Mouse (Mus musculus) heart, embryonic 15.5 days (tissue): ENCODE measurements around the gene Gpi1. TPM values are rescaled to one million over a fixed set of nuclear protein-coding genes. Genes with fewer than 3 reads are reported as not detected.

Experiments
- ATAC-seq: fragments of 200-750 bp; cut with Nextera tagmentation; replicated peaks from 2 replicates; pipeline ENCODE4 v1.8.0; 2017; ENCODE audit warnings: low read depth, moderate TSS enrichment; ENCODE audit not compliant: insufficient number of reproducible peaks, insufficient read depth, low FRiP score
- H3K27ac ChIP-seq: fragments of 300-500 bp; sonication (generic); 2 replicates; pipeline ENCODE4 v1.5.1; 2015; ENCODE audit warnings: mild to moderate bottlenecking, inconsistent platforms
- H3K27me3 ChIP-seq: fragments of 300-500 bp; sonication (generic); 2 replicates; pipeline ENCODE4 v1.6.1; 2015; ENCODE audit warnings: inconsistent platforms
- H3K36me3 ChIP-seq: fragments of 300-500 bp; sonication (generic); 2 replicates; pipeline ENCODE4 v1.6.1; 2015; ENCODE audit warnings: mild to moderate bottlenecking, inconsistent platforms
- H3K4me1 ChIP-seq: fragments of 300-500 bp; sonication (generic); replicated peaks from 2 replicates; pipeline ENCODE4 v1.6.1; 2015; ENCODE audit warnings: inconsistent platforms
- H3K4me2 ChIP-seq: fragments of 300-500 bp; sonication (generic); 2 replicates; pipeline ENCODE4 v1.6.1; 2015; ENCODE audit warnings: inconsistent platforms, mild to moderate bottlenecking, moderate library complexity
- H3K4me3 ChIP-seq: fragments of 300-500 bp; sonication (generic); 2 replicates; pipeline ENCODE4 v1.5.1; 2015; ENCODE audit warnings: mild to moderate bottlenecking, inconsistent platforms
- H3K9ac ChIP-seq: fragments of 300-500 bp; sonication (generic); 2 replicates; pipeline ENCODE4 v1.6.1; 2015; ENCODE audit warnings: mild to moderate bottlenecking, inconsistent platforms
- H3K9me3 ChIP-seq: fragments of 300-500 bp; sonication (generic); replicated peaks from 2 replicates; pipeline ENCODE4 v1.6.1; 2016; ENCODE audit warnings: inconsistent platforms
- WGBS: fragments of 180-500 bp; shearing (Covaris S2); methylation state at CpG from one replicate; pipeline ENCODE4 v1.1.7; 2015; ENCODE audit warnings: mixed read lengths; 5-methylcytosine and 5-hydroxymethylcytosine counted together
- polyA plus RNA-seq: library from polyadenylated mRNA; unstranded; fragments of >200 nt; fragmentation: Nextera tagmentation; extraction: Ambion mirVana; gene quantifications from 2 replicates; pipeline ENCODE4 v1.2.1, GENCODE M21; 2015

Gpi1 gene
- polyA plus RNA-seq, 1 experiment from 2014 or later, result 727 TPM

GRCm38 (mm10) chr7:34252030-34252429 lies 21.9 kb upstream of the Gpi1 start:
- Histone ChIP-seq H3K4me3 (no peak overlapping the region), H3K27ac (no peak overlapping the region), H3K4me2 (no peak overlapping the region), H3K27me3 (no peaks in the 10 kb centered on the region), H3K9ac (no peak overlapping the region), H3K4me1 (no peaks in the 10 kb centered on the region), H3K9me3 (no peaks in the 10 kb centered on the region), H3K36me3 (peaks cover 54% of the 10 kb centered on the region)
- 71% methylated on average over 2 of the region's 2 CpGs for WGBS
- no peak for ATAC-seq

GRCm38 (mm10) chr7:34250738-34251137 lies 20.6 kb upstream of the Gpi1 start, which contains the start of gene Gm6096:
Gm6096 (plus strand) TSS chr7:34251038.
- WGBS, result 94% methylated on average over 7 of the region's 7 CpGs
- no peaks in the 10 kb centered on the region for H3K4me1 ChIP-seq
- H3K27ac ChIP-seq, result no peak within 1 kb of the TSS
- no peaks in the 10 kb centered on the region for H3K9me3 ChIP-seq
- no peaks in the 10 kb centered on the region for H3K27me3 ChIP-seq
- H3K4me3 ChIP-seq, result no peak within 1 kb of the TSS
- H3K4me2 ChIP-seq, result no peak within 1 kb of the TSS
- ATAC-seq, result no peak
- H3K9ac ChIP-seq, result no peak within 1 kb of the TSS
- peaks cover 54% of the 10 kb centered on the region for H3K36me3 ChIP-seq

GRCm38 (mm10) chr7:34246870-34247499 lies 16.8 kb upstream of the Gpi1 start:
- H3K27me3 ChIP-seq, result no peaks in the 10 kb centered on the region
- H3K4me3 ChIP-seq, result no peak overlapping the region
- H3K9ac ChIP-seq, result no peak overlapping the region
- WGBS, result 79% methylated on average over 3 of the region's 3 CpGs
- H3K9me3 ChIP-seq, result no peaks in the 10 kb centered on the region
- peaks cover 64% of the 10 kb centered on the region for H3K36me3 ChIP-seq
- H3K4me2 ChIP-seq, result no peak overlapping the region
- no peaks in the 10 kb centered on the region for H3K4me1 ChIP-seq
- H3K27ac ChIP-seq, result no peak overlapping the region
- ATAC-seq, result no peak

DNA sequence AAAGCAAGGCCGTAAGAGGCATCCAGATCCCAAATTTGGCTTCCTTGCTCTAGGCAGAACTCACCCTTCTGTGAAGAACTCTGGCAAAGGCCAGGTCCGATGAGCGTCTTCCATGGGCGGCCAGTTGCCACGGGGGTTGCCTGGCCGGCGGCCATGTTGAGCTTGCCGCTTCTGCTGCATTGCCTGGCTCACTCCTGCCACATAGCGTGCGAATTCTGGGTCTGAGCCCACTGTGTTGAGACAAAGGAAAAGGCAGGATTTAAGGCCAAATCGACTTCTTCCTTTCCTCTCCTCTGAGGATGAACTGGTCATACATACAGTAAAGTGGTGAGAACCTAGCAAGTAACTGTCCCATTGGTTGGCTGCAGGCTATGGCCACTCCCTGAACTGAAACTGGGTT lies 12.0 kb upstream of the Gpi1 start:
- Histone ChIP-seq H3K4me3 (no peak overlapping the region), H3K27me3 (no peaks in the 10 kb centered on the region), H3K4me2 (no peak overlapping the region), H3K4me1 (no peaks in the 10 kb centered on the region), H3K36me3 (peaks cover 83% of the 10 kb centered on the region), H3K27ac (no peak overlapping the region), H3K9ac (no peak overlapping the region), H3K9me3 (no peaks in the 10 kb centered on the region)
- ATAC-seq, result no peak
- 94% methylated on average over 11 of the region's 11 CpGs for WGBS

GRCm38 (mm10) chr7:34238086-34238485 lies 8.0 kb upstream of the Gpi1 start:
- 93% methylated on average over 5 of the region's 5 CpGs for WGBS
- ATAC-seq, result no peak
- Histone ChIP-seq H3K27ac (no peak overlapping the region), H3K4me2 (no peak overlapping the region), H3K27me3 (no peaks in the 10 kb centered on the region), H3K36me3 (peaks cover 60% of the 10 kb centered on the region), H3K4me1 (peaks cover 15% of the 10 kb centered on the region), H3K9me3 (no peaks in the 10 kb centered on the region), H3K4me3 (no peak overlapping the region), H3K9ac (no peak overlapping the region)

DNA sequence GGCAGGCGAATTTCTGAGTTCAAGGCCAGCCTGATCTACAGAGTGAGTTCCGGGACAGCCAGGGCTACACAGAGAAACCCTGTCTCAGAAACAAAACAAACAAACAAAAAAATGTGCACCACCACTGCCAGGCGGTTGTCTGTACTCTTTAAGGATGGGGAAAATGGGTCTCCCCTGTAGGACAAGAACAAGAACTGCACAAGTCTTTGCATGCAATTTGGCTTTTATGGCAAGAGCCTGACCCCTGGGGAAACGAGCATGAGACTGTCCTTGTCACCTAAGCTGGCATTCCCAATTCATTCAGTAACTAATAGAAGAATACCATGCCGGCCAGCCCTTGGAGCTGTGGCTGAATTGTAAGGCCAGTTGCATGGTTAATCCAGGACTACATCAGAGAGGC lies 5.5 kb upstream of the Gpi1 start:
- Histone ChIP-seq H3K27ac (no peak overlapping the region), H3K4me1 (peaks cover 24% of the 10 kb centered on the region), H3K9me3 (no peaks in the 10 kb centered on the region), H3K4me2 (no peak overlapping the region), H3K36me3 (peaks cover 39% of the 10 kb centered on the region), H3K27me3 (no peaks in the 10 kb centered on the region), H3K4me3 (no peak overlapping the region), H3K9ac (no peak overlapping the region)
- 85% methylated on average over 5 of the region's 5 CpGs for WGBS
- ATAC-seq, result no peak

DNA sequence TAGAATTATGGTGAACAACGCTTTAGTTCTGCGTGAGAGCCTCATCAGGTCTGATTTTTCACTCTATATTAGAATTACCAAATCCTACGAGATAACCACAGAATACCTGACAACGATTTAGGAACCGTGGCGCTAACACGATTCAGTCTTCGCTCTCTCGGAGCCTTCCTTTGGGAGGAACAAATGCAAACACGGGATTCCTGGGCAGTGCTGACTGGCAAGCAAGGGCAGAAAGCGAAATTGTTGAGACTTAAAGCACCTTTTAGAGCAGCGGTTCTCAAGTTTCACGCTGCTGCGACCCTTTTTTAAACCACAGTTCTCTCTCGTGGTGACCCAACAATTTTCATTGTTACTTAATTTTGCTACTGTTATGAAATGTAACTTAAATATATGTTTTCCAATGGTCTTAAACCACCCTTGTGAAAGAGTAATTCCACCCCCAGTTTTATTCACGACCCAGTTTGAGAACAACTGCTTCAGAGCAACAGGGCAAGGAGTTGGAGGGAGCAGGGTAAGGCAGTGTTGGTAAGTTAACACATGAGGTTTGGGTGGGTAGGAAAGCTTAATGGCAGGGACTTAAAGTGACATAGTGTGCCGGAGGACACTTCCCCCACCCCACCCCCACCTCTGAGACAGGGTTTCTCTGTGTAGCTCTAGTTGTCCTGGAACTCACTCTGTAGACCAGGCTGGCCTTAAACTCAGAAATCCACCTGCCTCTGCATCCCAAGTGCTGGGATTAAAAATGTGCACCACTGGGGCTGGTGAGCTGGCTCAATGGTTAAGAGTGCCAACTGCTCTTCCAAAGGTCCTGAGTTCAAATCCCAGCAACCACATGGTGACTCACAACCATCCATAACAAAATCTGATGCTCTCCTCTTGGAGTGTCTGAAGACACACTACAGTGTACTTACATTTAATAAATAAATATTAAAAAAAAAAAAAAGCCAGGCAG lies 4.8 kb upstream of the Gpi1 start:
- Histone ChIP-seq H3K27me3 (no peaks in the 10 kb centered on the region), H3K4me2 (peak overlapping the region; percentile 63), H3K4me3 (peak overlapping the region; percentile 52), H3K27ac (peak overlapping the region; percentile 97), H3K9me3 (no peaks in the 10 kb centered on the region), H3K4me1 (peaks cover 26% of the 10 kb centered on the region), H3K9ac (peak overlapping the region; percentile 51), H3K36me3 (peaks cover 33% of the 10 kb centered on the region)
- ATAC-seq, result no peak
- WGBS, result 2% methylated on average over 17 of the region's 17 CpGs

GRCm38 (mm10) chr7:34233909-34234609 lies 3.9 kb upstream of the Gpi1 start:
- H3K27me3 ChIP-seq, result no peaks in the 10 kb centered on the region
- no peaks in the 10 kb centered on the region for H3K9me3 ChIP-seq
- peaks cover 29% of the 10 kb centered on the region for H3K4me1 ChIP-seq
- WGBS, result under 1% methylated on average over 46 of the region's 46 CpGs
- ATAC-seq, result peak; percentile 90
- peak overlapping the region; percentile 52 for H3K4me3 ChIP-seq
- peaks cover 25% of the 10 kb centered on the region for H3K36me3 ChIP-seq
- H3K9ac ChIP-seq, result peak overlapping the region; percentile 59
- peak overlapping the region; percentile 97 for H3K27ac ChIP-seq
- H3K4me2 ChIP-seq, result peak overlapping the region; percentile 63

DNA sequence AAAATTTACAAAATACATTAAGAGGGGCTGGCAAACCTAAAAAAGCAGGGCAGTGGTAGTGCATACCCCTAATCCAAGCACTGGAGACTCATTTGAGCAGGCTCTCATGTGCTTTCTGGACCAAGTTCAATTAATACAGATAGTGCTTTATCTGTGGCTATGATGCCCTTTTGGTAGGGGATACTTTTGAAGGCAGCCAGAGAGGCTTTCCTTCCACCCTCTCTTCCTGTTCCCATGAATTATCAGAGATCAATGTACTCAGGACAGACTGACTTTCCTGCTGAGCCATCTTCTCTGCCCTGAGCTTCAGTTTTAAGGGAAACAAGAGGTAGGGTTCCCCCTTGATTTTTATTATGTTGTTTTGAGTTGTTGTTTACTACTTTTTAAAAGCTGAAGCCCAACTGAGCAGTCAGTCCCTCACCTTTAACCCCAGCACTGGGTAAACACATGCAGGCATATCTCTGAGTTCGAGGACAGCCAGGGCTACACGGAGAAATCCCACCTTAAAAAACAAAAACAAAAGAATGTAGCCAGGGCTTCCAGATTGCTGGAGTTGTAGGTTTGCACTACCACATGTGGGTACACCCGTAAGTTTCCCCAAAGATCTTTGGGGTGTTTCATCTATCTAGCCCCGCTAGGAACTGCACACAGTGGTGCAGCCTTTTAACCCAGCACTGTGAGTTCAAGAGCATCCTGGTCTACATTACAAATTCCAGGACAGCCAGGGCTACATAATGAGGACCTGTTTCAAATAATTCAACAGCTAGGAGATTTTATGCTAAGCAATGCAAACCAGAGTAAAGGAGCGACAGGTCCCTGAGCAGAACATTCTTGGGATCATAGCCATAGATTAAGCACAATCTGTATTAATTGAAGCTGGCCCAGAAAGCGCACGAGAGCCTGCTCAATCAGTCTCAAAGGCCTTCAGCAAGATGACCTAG lies 2.9 kb upstream of the Gpi1 start:
- Histone ChIP-seq H3K4me3 (peak overlapping the region; percentile 52), H3K9me3 (no peaks in the 10 kb centered on the region), H3K9ac (peak overlapping the region; percentile 59), H3K4me1 (peaks cover 38% of the 10 kb centered on the region), H3K27ac (peak overlapping the region; percentile 97), H3K4me2 (peak overlapping the region; percentile 63), H3K27me3 (no peaks in the 10 kb centered on the region), H3K36me3 (peaks cover 16% of the 10 kb centered on the region)
- no peak for ATAC-seq
- WGBS, result 43% methylated on average over 7 of the region's 7 CpGs

- peaks cover 33% of the 10 kb centered on the region for H3K36me3 ChIP-seq
- peaks cover 60% of the 10 kb centered on the region for H3K4me1 ChIP-seq
- ATAC-seq, result peak; percentile 24
- H3K4me2 ChIP-seq, result peak overlapping the region; percentile 73
- H3K27me3 ChIP-seq, result no peaks in the 10 kb centered on the region
- peak overlapping the region; percentile 86 for H3K9ac ChIP-seq
- H3K9me3 ChIP-seq, result no peaks in the 10 kb centered on the region
- peak overlapping the region; percentile 96 for H3K27ac ChIP-seq
- peak overlapping the region; percentile 78 for H3K4me3 ChIP-seq
- WGBS, result 0% methylated on average over 19 of the region's 19 CpGs
Measured at GRCm38 (mm10) chr7:34229691-34230111, 435 bp downstream of the Gpi1 start.
